Mouse (Mus musculus) spleen, postnatal 14 days (tissue): ENCODE measurements around the gene Hormad2.

Source experiments
- DNase-seq, 2 experiments: peaks; one replicate each; pipeline ENCODE4 v3.0.0; 2021 to 2022; ENCODE audit warnings: low spot score in 2 of 2

Gene Hormad2

DNA sequence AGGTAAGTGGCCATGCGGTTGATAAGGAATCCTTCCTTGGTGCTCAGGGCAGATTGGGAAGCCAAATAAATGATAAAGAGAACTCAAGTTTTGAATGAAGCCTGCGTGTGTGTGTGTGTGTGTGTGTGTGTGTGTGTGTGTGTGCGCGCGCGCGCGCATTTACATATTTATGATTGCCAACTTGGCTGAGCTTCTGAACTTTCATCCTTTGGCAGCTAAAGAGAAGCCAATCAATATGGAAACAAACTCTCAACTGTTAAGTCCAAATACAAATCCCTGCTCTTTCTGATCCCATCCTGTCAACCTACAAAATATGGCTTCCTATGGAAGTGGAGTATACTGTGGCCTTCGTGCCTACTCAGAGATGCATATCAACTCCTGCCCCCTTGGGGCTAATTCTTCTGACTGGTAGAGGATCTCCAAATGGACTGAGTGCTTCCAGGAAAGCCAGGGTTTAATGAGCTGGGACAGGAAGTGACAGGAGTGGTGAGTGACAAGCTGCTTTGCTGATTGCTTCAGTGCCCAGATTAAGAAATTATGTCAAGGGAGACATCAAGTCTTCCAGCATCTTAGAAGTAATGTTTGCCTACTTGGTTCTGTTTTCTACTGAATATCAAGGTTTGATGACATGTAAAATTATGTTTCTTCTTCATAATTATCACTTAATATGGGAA, 5.4 kb upstream of the Hormad2 start:
- no peak for DNase-seq

DNA sequence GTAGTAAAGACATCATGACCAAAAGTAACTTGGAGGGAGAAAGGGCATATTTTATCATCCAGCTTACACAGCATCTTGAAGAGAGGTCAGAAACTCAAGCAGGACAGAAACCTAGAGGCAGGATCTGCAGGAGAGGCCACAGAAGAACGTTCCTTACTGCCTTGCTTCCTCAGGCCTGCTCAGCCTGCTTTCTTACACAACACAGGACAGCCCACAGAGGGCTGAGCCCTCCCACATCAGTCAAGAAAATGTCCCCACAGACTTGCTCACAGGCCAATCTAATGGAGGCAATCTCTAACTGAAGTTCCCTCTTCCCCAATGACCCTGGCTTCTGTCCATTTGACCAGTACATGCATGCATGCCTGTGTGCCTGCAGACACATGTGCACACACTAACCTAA, 1.4 kb upstream of the Hormad2 start:
- DNase-seq = no peak

DNA sequence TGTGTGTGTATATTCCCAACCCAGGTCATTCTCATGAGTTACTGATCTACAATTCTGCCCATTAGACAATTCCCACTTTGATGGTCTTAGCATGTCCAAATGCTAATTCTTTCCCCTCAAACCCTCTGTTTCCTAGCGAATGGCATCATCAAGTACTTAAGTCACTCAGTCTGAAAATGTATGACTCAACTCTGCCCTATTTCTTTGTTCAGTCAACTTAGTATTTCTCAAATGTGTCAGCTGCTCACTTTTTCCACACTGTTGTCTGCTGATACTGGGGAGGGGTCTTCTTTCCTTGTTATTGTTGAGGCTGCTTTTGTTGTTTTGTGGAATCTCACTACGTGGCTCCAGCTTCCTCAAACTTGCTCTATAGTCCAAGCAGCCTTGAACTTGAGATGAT, 2.7 kb downstream of the Hormad2 start:
- DNase-seq = no peak

DNA sequence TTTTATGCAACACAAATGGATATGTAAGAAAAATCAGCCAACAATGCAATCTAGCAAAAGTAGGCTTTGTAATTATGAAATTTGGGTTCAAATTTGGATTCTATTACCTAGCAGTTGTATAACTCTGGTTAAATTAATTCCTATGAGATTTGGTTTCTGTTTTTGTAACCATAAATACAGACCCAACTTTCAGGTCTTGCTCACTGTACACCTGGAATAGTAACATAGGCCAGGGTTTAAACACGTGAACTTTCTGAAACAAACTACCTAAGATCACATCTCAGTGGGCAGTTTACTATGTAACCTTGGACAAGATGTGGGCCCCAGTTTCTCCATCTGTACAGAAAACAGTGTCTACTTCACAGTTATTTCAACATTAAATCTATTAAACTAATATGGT, 3.6 kb downstream of the Hormad2 start:
- DNase-seq = no peak

DNA sequence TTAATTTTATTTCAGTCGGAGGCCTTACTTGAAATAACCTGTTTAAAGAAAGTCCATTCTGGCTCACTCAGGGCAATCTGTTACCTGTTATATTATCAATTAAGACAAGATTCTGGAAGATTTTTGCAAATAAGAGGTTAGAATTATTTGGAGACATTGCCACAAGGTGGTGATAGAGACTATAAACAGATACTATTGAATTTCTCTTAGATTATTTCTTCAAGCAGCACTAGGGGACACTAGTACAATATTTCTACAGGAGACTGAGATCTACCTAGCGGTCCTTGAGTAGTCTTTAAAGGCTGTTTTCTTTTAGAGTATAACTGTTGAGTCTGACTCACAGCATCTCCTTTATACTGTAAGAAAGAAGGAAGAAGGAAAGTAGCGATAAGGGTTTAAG, 4.3 kb downstream of the Hormad2 start:
- DNase-seq = no peak

DNA sequence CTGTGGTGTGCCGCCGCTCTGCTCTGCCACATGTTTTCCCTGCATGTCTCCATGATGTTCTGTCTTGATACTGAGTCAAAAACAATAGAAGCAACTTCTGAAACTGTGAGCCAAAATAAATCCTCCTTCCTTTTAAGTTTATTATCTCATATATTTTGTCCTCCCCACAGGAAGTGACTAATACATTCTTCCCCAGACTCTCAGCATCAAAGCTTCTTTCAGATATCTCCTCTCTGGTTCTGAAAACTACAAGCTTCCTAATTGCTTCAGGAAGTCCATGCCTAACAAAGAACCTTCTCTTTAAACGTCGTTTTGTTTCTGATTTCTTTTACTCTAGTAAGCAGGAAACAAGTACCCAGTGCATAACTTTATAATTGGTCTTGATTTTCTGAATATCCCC, 6.4 kb downstream of the Hormad2 start:
- DNase-seq = no peak

DNA sequence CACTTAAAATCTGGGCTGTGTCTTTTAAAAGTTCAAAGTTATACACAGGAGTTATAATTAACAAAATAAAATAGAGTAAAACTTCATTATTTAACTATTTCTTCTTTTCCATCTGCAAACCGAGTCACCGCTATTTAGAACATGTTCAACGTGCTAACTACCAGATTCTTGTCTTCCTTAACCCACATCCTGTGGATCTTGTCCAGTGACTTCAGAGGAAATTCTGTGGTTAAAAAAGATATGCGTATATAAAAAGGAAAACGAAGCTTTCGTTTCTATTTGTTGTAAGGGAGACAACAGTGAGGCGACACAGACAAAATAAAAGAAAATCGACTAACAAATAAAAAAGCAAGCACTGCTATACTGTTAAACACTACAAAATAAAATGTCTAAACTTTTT, 17.1 kb downstream of the Hormad2 start:
- no peak for DNase-seq

DNA sequence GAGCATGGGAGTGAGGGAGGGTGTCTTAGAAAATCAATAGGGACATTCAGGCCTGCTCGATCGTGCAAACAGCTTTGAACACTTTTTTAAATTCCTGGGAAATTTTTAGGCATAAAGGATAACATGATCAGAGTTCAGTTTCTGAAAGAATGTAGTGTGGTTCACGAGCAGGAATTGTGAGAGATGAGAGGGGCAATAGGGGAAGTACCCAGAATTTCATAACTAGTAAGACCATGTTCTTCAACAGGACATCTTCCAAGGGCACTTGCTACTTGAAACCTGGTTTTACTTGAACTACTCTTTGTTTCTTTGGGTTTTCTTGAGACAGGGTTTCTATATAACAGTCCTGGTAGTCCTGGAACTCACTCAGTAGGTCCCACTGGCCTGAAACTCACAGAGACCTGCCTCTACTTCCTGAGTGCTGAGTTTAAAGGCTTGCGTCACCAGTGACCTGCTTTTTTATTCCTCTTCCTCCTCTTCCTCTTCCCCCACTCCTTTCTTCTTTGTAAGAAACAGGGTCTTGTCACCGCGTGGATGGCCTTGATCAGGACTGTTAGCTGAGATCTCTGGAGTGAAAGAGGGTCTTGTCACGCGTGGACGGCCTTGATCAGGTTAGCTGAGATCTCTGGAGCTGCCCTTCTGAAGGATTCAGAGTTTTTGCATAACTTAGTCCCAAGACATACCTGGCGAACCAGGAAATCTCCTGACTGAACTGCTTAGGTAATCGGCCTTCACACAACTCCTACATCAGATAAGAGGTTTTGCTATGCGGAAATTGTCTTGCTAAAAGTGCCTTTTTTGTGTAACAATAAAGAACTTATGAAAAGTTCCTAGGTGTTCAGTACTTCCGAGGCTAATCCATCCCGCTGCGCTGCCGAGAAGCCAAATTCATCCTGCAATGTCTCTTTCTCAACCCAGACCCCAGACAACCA, 18.1 kb downstream of the Hormad2 start:
- DNase-seq = no peak

DNA sequence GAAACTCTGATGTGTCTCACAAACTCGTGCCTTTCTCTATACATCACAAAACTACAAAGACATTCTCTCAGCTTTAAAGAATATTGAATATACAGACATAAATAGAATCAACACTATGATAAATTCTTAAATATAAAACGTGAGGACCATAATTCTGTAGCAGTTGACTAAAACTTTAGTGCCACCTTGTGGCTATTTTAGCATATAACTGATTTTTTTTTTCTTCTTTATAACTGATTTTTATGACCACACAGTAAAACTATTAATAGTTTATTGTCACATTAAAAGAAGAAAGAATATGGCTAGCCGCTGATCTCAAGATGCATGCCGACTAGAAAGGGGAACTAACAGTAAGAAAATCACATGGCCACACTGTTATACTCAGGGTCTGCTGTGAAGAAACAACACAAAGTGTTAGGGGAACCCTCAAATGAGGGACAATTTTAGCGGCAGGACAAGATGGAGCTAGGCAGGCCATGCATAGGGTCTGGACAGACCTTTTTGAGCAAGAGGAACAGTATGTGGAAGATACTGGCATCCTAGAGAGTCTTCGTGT, 18.9 kb downstream of the Hormad2 start:
- no peak for DNase-seq

DNA sequence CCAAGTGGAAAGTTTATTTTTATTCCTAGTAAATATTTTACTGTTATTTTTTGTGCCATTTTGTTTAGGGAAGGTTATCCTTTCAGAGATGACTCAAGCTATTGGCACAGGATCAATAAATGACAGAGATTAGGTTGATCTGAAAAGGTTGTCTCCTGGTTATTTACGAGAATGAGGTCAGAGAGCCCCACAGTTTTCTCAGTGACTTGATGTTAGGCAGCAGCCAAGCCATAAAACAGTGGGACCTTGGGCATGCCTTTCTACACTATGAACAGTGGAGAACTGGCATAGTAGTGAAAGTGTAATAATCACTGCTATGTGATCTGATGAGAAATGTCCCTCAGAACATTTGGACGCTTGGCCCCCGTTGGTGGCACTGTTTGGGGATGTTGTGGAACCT, 22.9 kb downstream of the Hormad2 start:
- DNase-seq = no peak

DNA sequence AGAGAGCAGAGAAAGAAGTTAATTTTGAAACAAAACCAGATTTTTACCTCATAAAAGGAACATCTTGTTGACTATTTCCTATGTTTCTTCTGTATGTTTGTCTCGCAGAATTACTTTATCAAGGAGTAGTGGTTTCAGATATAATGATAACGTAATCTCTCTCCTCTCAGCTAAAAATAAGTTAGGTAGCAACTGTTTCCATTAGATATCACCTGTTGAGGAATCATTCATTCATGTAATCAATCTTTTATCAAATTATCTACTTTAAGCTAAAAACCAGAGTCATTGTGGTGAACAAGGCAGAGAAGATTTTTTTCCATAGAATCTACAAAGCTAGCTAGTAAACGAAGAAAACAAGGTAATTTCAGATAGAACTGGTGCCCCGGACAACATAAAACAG, 28.6 kb downstream of the Hormad2 start:
- DNase-seq = no peak

DNA sequence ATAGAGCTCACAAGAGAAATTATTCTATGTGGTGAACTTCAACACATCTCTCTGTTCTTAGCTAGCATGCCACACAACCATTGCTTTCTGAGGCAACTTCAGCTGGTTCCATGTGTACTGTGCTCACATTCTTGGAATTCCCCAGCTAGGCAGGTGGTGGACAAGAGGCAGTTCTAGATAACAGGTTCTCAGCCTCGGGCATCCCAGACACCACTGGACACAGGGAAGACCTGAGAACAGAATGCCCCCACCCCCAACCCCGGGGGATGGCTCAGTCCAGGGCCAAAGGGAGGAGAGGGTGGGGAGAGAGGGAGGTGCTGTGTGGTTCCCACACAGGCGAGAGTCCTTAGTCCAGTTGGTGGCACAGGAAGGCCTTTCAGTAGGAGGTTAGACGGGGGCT, 36.6 kb downstream of the Hormad2 start:
- DNase-seq = no peak

DNA sequence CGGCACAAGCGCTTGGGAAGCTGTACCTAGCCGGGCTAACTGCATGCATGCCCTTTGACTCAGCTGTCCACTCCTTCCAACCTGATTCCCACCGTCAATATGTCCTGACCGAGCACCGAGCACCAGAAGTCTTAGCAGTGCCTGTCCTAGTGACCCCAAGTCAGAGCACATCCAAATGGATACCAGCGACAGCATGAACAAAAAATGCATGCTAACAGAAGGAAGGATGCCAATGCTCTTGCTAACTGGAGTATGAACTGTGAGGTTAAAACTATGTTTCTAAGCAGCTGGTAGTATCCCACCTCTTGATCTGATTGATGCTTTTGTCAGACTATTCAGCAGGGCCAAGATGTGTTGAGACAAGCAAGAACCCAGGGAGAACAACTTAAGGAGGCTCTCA, 37.5 kb downstream of the Hormad2 start:
- DNase-seq = no peak

DNA sequence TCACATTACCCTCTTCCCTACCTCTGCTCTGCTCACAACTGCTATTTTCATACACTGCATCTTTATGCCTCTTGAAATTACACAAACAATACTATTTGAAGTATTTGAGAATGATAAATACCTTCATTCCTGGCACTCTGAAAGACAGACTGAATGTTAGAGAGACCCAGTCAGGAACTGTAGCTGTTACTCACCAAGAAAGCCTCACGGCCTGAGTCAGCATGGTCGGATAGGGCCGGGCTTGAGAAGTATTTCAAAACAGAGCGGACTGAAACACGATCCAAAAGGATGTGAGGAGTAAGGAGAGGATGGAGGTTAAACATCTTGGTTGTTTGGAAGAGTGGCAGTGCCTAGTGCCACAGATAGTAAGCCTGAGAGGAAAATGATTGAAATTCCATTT, 39.7 kb downstream of the Hormad2 start:
- DNase-seq = no peak

DNA sequence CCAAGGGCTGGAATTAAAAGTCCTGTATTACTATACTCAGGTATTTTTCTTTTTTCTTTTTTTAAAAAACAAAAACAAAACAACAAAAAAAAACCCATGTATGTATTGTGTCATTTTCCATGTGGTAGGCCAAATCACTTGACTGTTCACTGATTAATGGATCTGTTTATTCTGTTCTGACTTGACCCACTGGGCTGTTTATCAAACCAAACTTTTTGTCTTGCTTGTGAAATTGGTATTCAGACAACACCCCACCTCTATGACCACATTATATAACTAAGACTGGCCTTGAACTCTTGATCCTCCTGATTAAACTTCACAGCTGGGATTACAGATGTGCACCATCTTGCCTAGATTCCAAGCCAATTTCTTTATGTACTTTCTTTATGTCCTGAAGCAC, 46.7 kb downstream of the Hormad2 start:
- DNase-seq = no peak

DNA sequence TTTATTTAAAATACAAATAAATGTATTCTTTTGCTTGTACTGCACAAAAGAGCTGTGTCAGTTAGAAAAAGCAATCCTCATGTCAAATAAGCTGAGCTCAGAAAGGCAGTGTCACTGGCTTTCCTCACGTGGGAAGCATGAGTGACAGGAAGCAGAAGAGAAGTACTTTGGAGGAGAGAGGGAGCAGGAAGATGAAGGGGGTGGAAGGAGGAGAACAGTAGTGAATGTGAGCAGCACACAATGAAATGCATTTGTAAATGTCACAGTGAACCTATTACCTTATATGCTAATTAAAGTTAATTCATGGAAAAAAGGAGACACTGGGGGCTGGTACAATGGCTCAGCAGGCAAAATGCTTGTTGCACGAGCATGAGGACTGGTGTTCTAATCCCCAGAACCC, 52.9 kb downstream of the Hormad2 start:
- DNase-seq = no peak

DNA sequence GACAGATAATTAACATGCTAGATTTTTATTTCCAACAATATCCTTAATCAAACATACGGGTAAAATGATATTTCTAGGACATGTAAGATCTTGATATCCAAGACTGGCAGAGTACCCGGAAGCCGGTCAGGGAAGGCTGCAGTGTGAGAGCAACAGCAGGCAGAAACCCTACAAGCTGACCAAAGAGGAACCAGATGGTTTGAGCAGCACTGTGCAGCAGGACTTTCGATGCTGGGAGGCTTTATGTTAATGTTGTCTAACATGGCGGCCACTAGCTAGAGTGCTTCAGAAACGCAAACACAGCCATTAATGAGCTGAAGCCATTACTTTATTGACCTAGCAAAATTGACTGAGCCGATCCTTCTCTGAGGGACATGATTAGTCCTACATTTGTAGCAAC, 58.6 kb downstream of the Hormad2 start:
- no peak for DNase-seq

DNA sequence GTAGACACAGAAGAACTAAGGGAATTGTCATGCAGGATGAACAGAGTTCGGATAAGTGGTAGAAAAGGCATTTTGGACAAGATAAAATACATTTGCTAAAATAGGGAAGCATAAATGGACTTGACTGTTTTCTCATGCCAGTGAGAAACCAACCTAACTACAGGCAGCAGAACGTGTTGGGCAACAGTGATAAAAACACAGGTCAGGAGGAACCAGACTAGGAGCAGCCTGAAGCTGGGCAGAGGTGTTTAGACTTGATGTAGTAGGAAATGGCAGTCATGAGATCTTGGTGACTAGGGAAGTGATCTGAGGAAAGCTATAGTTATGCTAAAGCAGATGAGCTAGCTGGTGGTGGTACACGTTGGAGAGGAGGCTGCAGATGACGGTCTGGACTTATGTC, 61.0 kb downstream of the Hormad2 start:
- DNase-seq = no peak

DNA sequence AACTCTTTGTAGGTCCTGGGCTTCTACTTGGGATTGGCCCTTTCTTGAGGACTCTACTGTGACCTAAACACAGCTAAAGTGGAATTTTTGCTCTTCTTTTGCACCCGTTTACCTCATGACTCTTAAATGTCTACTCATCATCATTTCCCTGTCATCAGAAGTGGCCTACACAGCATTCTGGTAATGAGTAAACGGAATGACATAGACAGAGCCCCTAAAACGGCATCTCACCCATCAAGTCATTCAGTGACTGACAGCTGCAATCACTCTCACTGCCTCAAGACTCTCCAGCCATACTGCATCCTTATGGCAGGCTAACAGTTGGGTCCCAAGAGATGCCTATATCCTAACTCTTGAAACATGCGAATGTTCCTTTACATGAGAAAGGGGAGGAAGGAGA, 74.5 kb downstream of the Hormad2 start:
- DNase-seq = no peak

DNA sequence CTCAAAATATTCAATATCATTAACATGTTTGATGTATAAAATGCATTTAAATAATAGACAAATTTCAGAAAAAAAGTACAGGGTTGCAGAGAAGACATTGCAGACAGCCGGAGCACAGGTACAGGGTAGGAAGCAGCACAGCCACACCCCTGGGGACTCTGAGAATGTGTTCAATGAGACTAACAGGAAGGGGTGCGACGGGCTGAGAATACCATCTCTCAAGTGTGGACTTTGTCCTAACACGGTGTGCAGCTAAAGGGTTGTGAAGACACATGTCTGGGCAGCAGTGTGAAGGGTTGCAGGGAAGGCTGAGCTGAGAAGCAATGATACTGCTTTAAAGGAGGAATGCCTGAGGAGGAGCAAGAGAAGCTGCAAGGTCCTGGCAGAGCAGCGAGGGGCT, 85.5 kb downstream of the Hormad2 start:
- no peak for DNase-seq

DNA sequence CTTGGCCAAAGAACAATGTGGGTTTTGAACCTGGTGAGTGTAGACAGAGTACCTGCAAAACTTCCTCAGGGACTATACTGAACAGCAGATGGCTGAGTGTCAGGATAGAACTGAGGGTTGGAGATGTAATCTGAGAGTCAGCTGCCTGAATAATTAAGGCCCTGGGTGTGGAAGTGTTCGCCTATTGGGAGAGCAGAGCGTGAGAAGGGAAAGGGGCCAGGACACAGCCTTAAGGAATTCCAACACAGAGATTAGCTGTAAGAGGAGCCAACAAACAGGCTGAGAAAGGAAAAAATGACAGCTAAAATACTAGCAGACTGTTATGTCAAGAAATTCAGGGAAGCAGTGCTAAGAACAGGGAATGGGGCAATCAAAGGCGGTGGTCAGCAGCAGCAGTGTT, 88.3 kb downstream of the Hormad2 start:
- no peak for DNase-seq

DNA sequence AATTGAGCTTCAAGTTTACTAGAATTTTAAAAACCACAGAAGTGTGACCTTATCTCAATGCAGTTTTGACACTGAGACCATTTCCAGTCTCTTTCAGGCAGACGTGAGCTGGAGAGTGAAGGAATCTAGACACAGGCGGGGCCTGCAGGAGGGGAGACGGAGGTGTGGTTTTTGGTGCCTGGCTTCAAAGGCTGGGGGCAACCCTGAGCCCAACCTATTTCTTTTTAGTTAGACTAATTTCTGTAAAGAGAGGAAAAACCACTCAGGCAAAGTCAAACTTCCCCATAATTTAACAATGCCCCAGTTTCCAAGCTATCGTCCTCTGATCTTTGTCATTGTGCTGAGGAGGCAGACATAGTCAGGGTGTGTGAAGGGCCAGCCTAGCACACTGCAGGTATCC, 97.0 kb downstream of the Hormad2 start:
- DNase-seq = no peak

DNA sequence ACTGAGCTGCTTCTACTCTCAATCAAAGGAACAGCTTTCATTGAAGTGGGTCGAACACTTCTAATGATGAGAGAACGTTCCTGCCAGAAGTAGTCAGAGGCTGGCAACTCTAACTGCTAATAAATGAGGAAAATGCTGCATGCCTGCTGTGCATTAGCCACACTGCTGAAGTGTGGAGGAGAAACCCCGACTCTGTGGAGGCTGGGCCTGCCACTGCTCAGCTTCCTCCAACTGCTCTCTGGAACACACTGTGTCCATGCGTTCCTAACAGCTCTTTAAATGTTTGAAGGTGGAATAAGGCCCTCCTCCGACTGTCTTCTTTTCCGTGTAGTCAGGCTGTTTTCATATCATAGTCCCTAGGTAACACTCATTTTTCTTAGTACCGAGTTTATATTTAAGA, 98.9 kb downstream of the Hormad2 start:
- no peak for DNase-seq
